Mouse (Mus musculus): ENCODE measurements around the gene Utrn. TPM values are rescaled to one million over a fixed set of nuclear protein-coding genes. Genes with fewer than 3 reads are reported as not detected.

The Utrn gene
- polyA plus RNA-seq, 1 experiment from 2014 or later = 16.0 TPM

DNA sequence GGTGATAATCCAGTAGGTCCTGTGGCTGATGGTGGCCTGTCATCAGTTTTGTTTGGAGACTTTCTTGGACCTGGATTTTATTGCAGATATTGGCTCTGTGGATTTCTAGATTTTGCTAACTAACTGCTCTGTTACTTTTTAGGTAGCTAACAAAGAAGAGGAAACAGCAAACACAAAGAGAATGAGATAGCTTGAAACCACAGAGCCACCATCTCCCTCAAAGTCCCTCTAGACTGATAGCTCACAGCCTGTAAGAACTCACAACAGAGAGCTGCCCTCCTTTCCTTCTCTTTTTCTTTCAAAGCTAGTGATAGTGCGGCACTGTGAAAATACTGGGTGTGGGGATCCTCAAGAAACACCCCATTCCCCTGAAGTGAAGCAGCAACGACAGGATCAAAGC, 444.2 kb downstream of the Utrn start:
- ATAC-seq (ENCODE audit: low read depth) = no peak
- Histone ChIP-seq H3K4me1 (ENCODE audit: control insufficient read depth, insufficient read depth, low read length) (no peaks in the 10 kb centered on the region), H3K9ac (replicated peaks; ENCODE audit: low read depth, low read length) (no peak overlapping the region), H3K27me3 (ENCODE audit: control insufficient read depth, insufficient read depth, low read length) (no peaks in the 10 kb centered on the region), H3K36me3 (ENCODE audit: control insufficient read depth, insufficient read depth, low read length) (no peaks in the 10 kb centered on the region), H3K27ac (ENCODE audit: low read depth, low read length) (no peak overlapping the region), H3K4me2 (ENCODE audit: low read depth, low read length) (no peak overlapping the region), H3K4me3 (ENCODE audit: low read depth, low read length) (no peak overlapping the region), H3K9me3 (ENCODE audit: control insufficient read depth, low read length) (no peaks in the 10 kb centered on the region)
- WGBS = 83% methylated on average over 2 of the region's 2 CpGs

DNA sequence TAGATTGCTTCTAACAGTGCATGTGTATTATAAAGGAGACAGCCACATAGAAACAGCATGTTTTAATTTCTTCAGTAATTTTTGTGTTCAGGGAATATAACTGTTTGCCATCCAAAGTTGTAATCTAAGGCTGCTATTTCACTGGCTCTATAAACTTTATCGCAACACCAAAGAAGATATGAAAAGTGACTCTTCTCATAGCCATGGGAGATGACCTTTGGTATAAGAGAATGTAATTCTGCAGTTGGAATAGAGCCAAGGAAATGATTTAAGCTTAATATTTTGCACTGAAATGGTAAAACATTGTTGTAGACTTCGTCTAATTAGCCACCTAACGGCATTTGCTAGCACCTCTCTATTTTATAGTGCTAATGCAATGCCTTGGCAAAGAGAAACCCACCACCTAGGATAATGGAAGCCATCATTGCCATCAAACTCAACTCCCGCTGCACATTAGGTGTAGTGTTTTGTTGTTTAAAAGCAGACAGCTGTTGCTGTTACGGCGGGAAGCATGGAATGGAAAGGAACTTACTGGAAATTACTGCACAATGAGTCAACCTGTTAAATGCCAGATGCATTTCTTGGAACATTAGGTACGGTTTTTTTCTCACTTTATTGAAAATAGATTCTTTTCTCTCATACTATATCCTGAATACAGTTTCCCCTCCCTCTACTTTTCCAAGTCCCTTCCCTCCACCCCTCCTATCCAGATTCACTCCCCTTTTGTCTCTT, 445.0 kb downstream of the Utrn start:
- no peak overlapping the region for H3K27ac ChIP-seq (ENCODE audit: low read depth, low read length)
- H3K4me2 ChIP-seq (ENCODE audit: low read depth, low read length) = no peak overlapping the region
- H3K36me3 ChIP-seq (ENCODE audit: control insufficient read depth, insufficient read depth, low read length) = no peaks in the 10 kb centered on the region
- WGBS = 87% methylated on average over 7 of the region's 7 CpGs
- H3K27me3 ChIP-seq (ENCODE audit: control insufficient read depth, insufficient read depth, low read length) = no peaks in the 10 kb centered on the region
- H3K9ac ChIP-seq (replicated peaks; ENCODE audit: low read depth, low read length) = no peak overlapping the region
- no peaks in the 10 kb centered on the region for H3K4me1 ChIP-seq (ENCODE audit: control insufficient read depth, insufficient read depth, low read length)
- H3K9me3 ChIP-seq (ENCODE audit: control insufficient read depth, low read length) = no peaks in the 10 kb centered on the region
- no peak for ATAC-seq (ENCODE audit: low read depth)
- H3K4me3 ChIP-seq (ENCODE audit: low read depth, low read length) = no peak overlapping the region

DNA sequence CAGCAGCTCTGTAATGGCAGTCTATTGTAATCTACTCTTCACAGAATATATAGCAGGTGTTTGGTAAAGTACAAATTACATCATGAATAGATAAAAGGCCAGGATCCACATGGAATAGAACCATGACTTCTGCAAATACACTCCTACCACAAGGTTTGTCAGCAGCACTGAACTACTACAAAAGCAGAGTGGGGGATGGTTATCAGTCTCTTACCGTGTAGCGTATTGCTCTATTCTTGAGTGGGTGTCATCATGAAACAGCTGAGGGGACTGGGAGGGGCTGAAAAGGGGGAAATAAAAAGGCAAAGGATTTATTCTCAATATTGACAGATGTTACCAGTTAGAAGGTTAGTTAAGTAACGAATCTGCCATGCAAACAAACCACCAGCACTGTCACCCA, 454.2 kb downstream of the Utrn start:
- 94% methylated on average over 3 of the region's 3 CpGs for WGBS
- no peaks in the 10 kb centered on the region for H3K9me3 ChIP-seq (ENCODE audit: control insufficient read depth, low read length)
- H3K4me3 ChIP-seq (ENCODE audit: low read depth, low read length) = no peak overlapping the region
- H3K4me2 ChIP-seq (ENCODE audit: low read depth, low read length) = no peak overlapping the region
- no peaks in the 10 kb centered on the region for H3K4me1 ChIP-seq (ENCODE audit: control insufficient read depth, insufficient read depth, low read length)
- H3K9ac ChIP-seq (replicated peaks; ENCODE audit: low read depth, low read length) = no peak overlapping the region
- no peaks in the 10 kb centered on the region for H3K27me3 ChIP-seq (ENCODE audit: control insufficient read depth, insufficient read depth, low read length)
- no peak overlapping the region for H3K27ac ChIP-seq (ENCODE audit: low read depth, low read length)
- no peak for ATAC-seq (ENCODE audit: low read depth)
- H3K36me3 ChIP-seq (ENCODE audit: control insufficient read depth, insufficient read depth, low read length) = no peaks in the 10 kb centered on the region

DNA sequence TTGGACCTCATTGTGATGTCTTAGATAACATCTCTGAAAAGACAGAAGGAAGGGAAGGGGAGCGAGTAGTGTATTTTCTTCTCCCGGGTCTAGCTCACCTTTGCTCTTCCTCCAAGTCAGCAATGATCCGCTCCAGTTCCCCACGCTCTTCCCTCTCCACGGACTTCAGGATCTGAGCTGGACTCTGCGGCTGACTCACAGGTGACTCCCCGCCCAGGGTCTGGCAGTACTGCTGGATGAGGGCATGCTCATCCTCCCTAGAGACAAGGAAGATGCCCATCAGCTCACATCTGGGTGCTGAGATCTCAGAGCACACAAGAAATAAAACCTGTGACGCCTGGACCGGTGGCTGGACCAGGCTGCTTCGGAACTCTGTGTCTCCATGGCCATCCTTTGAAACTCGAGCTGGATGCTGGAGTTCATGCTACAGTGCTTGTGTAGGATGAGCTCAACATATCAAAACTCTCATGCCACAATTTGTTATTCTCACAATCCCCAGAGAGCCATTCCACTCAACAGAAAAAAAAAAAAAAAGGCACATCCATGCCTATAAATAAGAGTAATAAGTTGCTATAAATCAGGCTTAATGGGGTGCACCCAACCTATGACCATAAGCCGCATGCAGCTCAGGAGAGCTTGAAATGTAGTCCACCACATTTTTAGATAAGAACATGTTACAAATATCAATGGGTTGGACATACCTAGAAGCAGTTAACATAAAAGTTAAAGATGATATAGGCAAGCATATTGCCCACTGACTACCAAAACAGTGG, 462.6 kb downstream of the Utrn start:
- Histone ChIP-seq H3K4me1 (ENCODE audit: control insufficient read depth, insufficient read depth, low read length) (no peaks in the 10 kb centered on the region), H3K9me3 (ENCODE audit: control insufficient read depth, low read length) (no peaks in the 10 kb centered on the region), H3K4me3 (ENCODE audit: low read depth, low read length) (no peak overlapping the region), H3K9ac (replicated peaks; ENCODE audit: low read depth, low read length) (no peak overlapping the region), H3K27me3 (ENCODE audit: control insufficient read depth, insufficient read depth, low read length) (no peaks in the 10 kb centered on the region), H3K27ac (ENCODE audit: low read depth, low read length) (no peak overlapping the region), H3K4me2 (ENCODE audit: low read depth, low read length) (no peak overlapping the region), H3K36me3 (ENCODE audit: control insufficient read depth, insufficient read depth, low read length) (no peaks in the 10 kb centered on the region)
- ATAC-seq (ENCODE audit: low read depth) = no peak; the same call in 1 of the 2 replicates
- WGBS = 80% methylated on average over 12 of the region's 12 CpGs

DNA sequence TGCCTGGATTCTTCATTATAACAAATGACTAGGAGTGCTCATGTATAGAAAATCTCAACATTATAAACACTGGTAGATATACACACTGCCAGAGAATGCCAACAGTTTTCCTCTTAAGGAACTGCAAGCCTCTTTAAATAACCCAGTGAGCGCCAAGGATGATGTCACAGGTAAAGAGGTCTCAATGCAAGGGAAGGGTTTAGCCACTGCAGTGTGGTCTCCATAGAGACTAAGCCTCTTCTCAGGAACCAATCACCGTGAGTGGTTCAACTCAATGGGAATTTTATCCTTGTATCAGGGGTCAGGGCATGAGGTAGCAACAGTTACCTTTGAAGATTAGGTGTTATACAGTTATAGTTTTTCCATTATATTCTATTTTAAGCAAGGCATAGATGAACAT, 469.7 kb downstream of the Utrn start:
- H3K4me3 ChIP-seq (ENCODE audit: low read depth, low read length) = no peak overlapping the region
- no peaks in the 10 kb centered on the region for H3K9me3 ChIP-seq (ENCODE audit: control insufficient read depth, low read length)
- H3K9ac ChIP-seq (replicated peaks; ENCODE audit: low read depth, low read length) = no peak overlapping the region
- no peak overlapping the region for H3K27ac ChIP-seq (ENCODE audit: low read depth, low read length)
- 68% methylated on average over 2 of the region's 2 CpGs for WGBS
- ATAC-seq (ENCODE audit: low read depth) = no peak; the same call in 1 of the 2 replicates
- no peaks in the 10 kb centered on the region for H3K36me3 ChIP-seq (ENCODE audit: control insufficient read depth, insufficient read depth, low read length)
- H3K4me2 ChIP-seq (ENCODE audit: low read depth, low read length) = no peak overlapping the region
- H3K4me1 ChIP-seq (ENCODE audit: control insufficient read depth, insufficient read depth, low read length) = no peaks in the 10 kb centered on the region
- H3K27me3 ChIP-seq (ENCODE audit: control insufficient read depth, insufficient read depth, low read length) = no peaks in the 10 kb centered on the region

DNA sequence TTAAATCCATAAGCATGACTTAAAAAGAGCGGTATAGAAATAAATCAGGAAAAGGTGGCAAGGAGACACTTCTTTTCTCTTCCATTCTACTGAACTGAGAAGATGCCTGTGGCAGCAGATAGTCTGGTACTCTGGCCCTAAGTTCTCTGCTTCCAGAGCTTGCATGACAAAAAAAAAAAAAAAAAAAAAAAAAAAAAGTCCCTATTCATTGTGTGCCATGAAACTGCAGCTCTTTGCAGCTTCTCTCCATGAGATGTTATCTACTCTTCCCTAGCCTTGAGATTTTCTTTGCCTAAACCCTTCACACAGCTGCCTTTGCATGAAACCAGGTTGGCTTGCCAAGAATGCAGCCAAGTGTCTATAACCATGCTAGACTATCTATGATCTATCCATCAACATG, 489.0 kb downstream of the Utrn start:
- H3K4me2 ChIP-seq (ENCODE audit: low read depth, low read length) = no peak overlapping the region
- no peak overlapping the region for H3K9ac ChIP-seq (replicated peaks; ENCODE audit: low read depth, low read length)
- no peak overlapping the region for H3K27ac ChIP-seq (ENCODE audit: low read depth, low read length)
- no peaks in the 10 kb centered on the region for H3K9me3 ChIP-seq (ENCODE audit: control insufficient read depth, low read length)
- H3K27me3 ChIP-seq (ENCODE audit: control insufficient read depth, insufficient read depth, low read length) = no peaks in the 10 kb centered on the region
- no peak overlapping the region for H3K4me3 ChIP-seq (ENCODE audit: low read depth, low read length)
- no peaks in the 10 kb centered on the region for H3K36me3 ChIP-seq (ENCODE audit: control insufficient read depth, insufficient read depth, low read length)
- WGBS = 97% methylated on average over 1 of the region's 1 CpGs
- H3K4me1 ChIP-seq (ENCODE audit: control insufficient read depth, insufficient read depth, low read length) = no peaks in the 10 kb centered on the region
- ATAC-seq (ENCODE audit: low read depth) = no peak

DNA sequence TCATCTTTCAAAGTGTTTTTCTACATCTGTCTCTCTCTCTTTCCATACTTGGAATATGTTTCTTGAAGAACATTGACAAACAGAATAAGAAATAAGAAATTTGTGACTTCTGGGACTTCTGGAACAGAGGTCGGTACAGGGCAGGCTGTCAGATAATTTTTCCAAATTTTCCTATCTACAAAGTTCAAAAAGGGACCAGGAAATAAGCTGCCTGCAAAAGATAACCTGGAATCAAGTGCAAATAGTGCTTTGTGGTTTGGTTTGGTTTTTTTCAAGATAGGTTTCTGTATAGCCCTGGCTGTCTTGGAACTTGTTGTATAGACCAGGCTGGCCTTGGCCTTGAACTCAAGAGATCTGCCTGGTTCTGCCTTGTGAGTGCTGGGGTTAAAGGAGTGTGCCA, 490.0 kb downstream of the Utrn start:
- H3K27ac ChIP-seq (ENCODE audit: low read depth, low read length) = no peak overlapping the region
- H3K9me3 ChIP-seq (ENCODE audit: control insufficient read depth, low read length) = no peaks in the 10 kb centered on the region
- H3K36me3 ChIP-seq (ENCODE audit: control insufficient read depth, insufficient read depth, low read length) = no peaks in the 10 kb centered on the region
- no peak overlapping the region for H3K4me2 ChIP-seq (ENCODE audit: low read depth, low read length)
- H3K27me3 ChIP-seq (ENCODE audit: control insufficient read depth, insufficient read depth, low read length) = no peaks in the 10 kb centered on the region
- no peak overlapping the region for H3K9ac ChIP-seq (replicated peaks; ENCODE audit: low read depth, low read length)
- H3K4me1 ChIP-seq (ENCODE audit: control insufficient read depth, insufficient read depth, low read length) = no peaks in the 10 kb centered on the region
- 97% methylated on average over 1 of the region's 1 CpGs for WGBS
- no peak for ATAC-seq (ENCODE audit: low read depth)
- H3K4me3 ChIP-seq (ENCODE audit: low read depth, low read length) = no peak overlapping the region

DNA sequence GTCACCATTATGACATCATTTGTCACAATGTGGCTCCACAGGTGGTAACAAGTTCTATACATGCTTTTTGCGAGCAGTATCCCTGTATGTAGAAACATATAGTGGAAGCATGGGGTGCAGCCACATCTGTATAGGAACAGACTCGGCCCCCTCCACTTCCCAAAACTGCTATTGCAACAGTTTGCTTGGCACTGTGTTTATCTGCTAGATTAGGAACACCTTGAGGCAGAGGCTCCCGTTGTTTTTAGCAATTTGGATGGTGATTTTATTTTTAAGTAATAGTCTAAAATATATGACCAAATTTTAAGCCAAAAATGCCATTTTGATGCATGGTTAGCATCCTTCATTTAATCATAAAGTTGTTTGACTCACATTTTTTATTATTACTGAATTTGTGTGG, 491.4 kb downstream of the Utrn start:
- Histone ChIP-seq H3K9ac (replicated peaks; ENCODE audit: low read depth, low read length) (no peak overlapping the region), H3K4me2 (ENCODE audit: low read depth, low read length) (no peak overlapping the region), H3K4me1 (ENCODE audit: control insufficient read depth, insufficient read depth, low read length) (no peaks in the 10 kb centered on the region), H3K4me3 (ENCODE audit: low read depth, low read length) (no peak overlapping the region), H3K27me3 (ENCODE audit: control insufficient read depth, insufficient read depth, low read length) (no peaks in the 10 kb centered on the region), H3K9me3 (ENCODE audit: control insufficient read depth, low read length) (no peaks in the 10 kb centered on the region), H3K36me3 (ENCODE audit: control insufficient read depth, insufficient read depth, low read length) (no peaks in the 10 kb centered on the region), H3K27ac (ENCODE audit: low read depth, low read length) (no peak overlapping the region)
- ATAC-seq (ENCODE audit: low read depth) = no peak
- 70% methylated on average over 3 of the region's 3 CpGs for WGBS

DNA sequence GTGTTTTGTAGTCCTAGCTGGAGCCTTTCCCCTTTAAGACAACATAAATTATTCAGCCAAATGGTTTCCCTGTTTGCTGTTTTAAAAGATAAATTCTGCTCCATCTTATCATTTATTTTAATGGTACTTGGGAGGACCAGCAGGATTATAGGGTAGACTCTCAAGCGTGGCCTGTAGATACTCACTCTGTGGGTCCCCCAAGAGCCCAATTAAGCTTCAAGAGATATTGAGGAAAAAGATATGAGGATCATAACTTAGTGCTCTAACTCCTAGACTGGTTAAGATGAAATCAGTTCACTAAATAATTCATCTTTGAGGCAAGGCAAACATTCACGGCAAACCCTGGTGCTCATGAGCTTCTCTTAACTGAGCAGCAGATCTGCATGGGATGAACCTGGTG, 493.1 kb downstream of the Utrn start:
- no peak for ATAC-seq (ENCODE audit: low read depth)
- Histone ChIP-seq H3K4me3 (ENCODE audit: low read depth, low read length) (no peak overlapping the region), H3K27ac (ENCODE audit: low read depth, low read length) (no peak overlapping the region), H3K27me3 (ENCODE audit: control insufficient read depth, insufficient read depth, low read length) (no peaks in the 10 kb centered on the region), H3K4me2 (ENCODE audit: low read depth, low read length) (no peak overlapping the region), H3K9ac (replicated peaks; ENCODE audit: low read depth, low read length) (no peak overlapping the region), H3K4me1 (ENCODE audit: control insufficient read depth, insufficient read depth, low read length) (no peaks in the 10 kb centered on the region), H3K9me3 (ENCODE audit: control insufficient read depth, low read length) (no peaks in the 10 kb centered on the region), H3K36me3 (ENCODE audit: control insufficient read depth, insufficient read depth, low read length) (no peaks in the 10 kb centered on the region)
- 57% methylated on average over 2 of the region's 2 CpGs for WGBS
